Mouse (Mus musculus): ENCODE measurements around the gene Plxna2. TPM values are rescaled to one million over a fixed set of nuclear protein-coding genes. Genes with fewer than 3 reads are reported as not detected.
A peak's percentile ranks its signal among the peaks of the same experiment; 100 is the strongest.

Plxna2 gene
- polyA plus RNA-seq, 1 experiment from 2014 or later: 7.7 TPM

- no peaks in the 10 kb centered on the region for H3K27me3 ChIP-seq (ENCODE audit: control insufficient read depth, insufficient read depth, low read length)
- H3K9me3 ChIP-seq (ENCODE audit: control insufficient read depth, low read depth, low read length): no peaks in the 10 kb centered on the region
- peaks cover 4% of the 10 kb centered on the region; the same call in 1 of the 2 replicates for H3K36me3 ChIP-seq (ENCODE audit: control insufficient read depth, insufficient read depth, low read length)
- no peak overlapping the region for H3K27ac ChIP-seq (ENCODE audit: low read length)
- no peak overlapping the region for H3K4me3 ChIP-seq (ENCODE audit: low read depth, low read length)
- H3K4me2 ChIP-seq (replicated peaks; ENCODE audit: low read depth, low read length): no peak overlapping the region
- no peak overlapping the region for H3K9ac ChIP-seq (replicated peaks; ENCODE audit: low read depth, low read length)
- 66% methylated on average over 5 of the region's 5 CpGs for WGBS
- no peak for ATAC-seq (ENCODE audit: insufficient number of reproducible peaks, insufficient read depth, low FRiP score, low read depth)
- no peaks in the 10 kb centered on the region for H3K4me1 ChIP-seq (ENCODE audit: control insufficient read depth, insufficient read depth, low read length)
Measured at GRCm38 (mm10) chr1:194762896-194763295, 144.9 kb downstream of the Plxna2 start.

GRCm38 (mm10) chr1:194764951-194765350, 146.9 kb downstream of the Plxna2 start:
- no peak for ATAC-seq (ENCODE audit: insufficient number of reproducible peaks, insufficient read depth, low FRiP score, low read depth)

GRCm38 (mm10) chr1:194768799-194769198, 150.8 kb downstream of the Plxna2 start:
- Histone ChIP-seq H3K4me3 (ENCODE audit: low read depth, low read length) (no peak overlapping the region), H3K36me3 (ENCODE audit: control insufficient read depth, insufficient read depth, low read length) (peaks cover 4% of the 10 kb centered on the region; the same call in 1 of the 2 replicates), H3K9ac (replicated peaks; ENCODE audit: low read depth, low read length) (no peak overlapping the region), H3K27me3 (ENCODE audit: control insufficient read depth, insufficient read depth, low read length) (no peaks in the 10 kb centered on the region), H3K9me3 (ENCODE audit: control insufficient read depth, low read depth, low read length) (no peaks in the 10 kb centered on the region), H3K4me2 (replicated peaks; ENCODE audit: low read depth, low read length) (no peak overlapping the region), H3K4me1 (ENCODE audit: control insufficient read depth, insufficient read depth, low read length) (no peaks in the 10 kb centered on the region), H3K27ac (ENCODE audit: low read length) (no peak overlapping the region)
- ATAC-seq (ENCODE audit: insufficient number of reproducible peaks, insufficient read depth, low FRiP score, low read depth): no peak
- 82% methylated on average over 1 of the region's 1 CpGs for WGBS

More at GRCm38 (mm10) chr1:194764951-194765350, 146.9 kb downstream of the Plxna2 start:
- H3K4me1 ChIP-seq (ENCODE audit: control insufficient read depth, insufficient read depth, low read length): no peaks in the 10 kb centered on the region
- H3K27ac ChIP-seq (ENCODE audit: low read length): no peak overlapping the region
- no peak overlapping the region for H3K9ac ChIP-seq (replicated peaks; ENCODE audit: low read depth, low read length)
- H3K36me3 ChIP-seq (ENCODE audit: control insufficient read depth, insufficient read depth, low read length): peaks cover 4% of the 10 kb centered on the region; the same call in 1 of the 2 replicates
- H3K4me2 ChIP-seq (replicated peaks; ENCODE audit: low read depth, low read length): no peak overlapping the region
- H3K4me3 ChIP-seq (ENCODE audit: low read depth, low read length): no peak overlapping the region
- no peaks in the 10 kb centered on the region for H3K9me3 ChIP-seq (ENCODE audit: control insufficient read depth, low read depth, low read length)
- no peaks in the 10 kb centered on the region for H3K27me3 ChIP-seq (ENCODE audit: control insufficient read depth, insufficient read depth, low read length)

- H3K27me3 ChIP-seq (ENCODE audit: control insufficient read depth, insufficient read depth, low read length): no peaks in the 10 kb centered on the region
- no peak overlapping the region for H3K27ac ChIP-seq (ENCODE audit: low read length)
- H3K4me3 ChIP-seq (ENCODE audit: low read depth, low read length): no peak overlapping the region
- peaks cover 4% of the 10 kb centered on the region; the same call in 1 of the 2 replicates for H3K36me3 ChIP-seq (ENCODE audit: control insufficient read depth, insufficient read depth, low read length)
- no peak overlapping the region for H3K9ac ChIP-seq (replicated peaks; ENCODE audit: low read depth, low read length)
- H3K9me3 ChIP-seq (ENCODE audit: control insufficient read depth, low read depth, low read length): no peaks in the 10 kb centered on the region
- no peaks in the 10 kb centered on the region for H3K4me1 ChIP-seq (ENCODE audit: control insufficient read depth, insufficient read depth, low read length)
- 59% methylated on average over 3 of the region's 3 CpGs for WGBS
- no peak overlapping the region for H3K4me2 ChIP-seq (replicated peaks; ENCODE audit: low read depth, low read length)
- no peak for ATAC-seq (ENCODE audit: insufficient number of reproducible peaks, insufficient read depth, low FRiP score, low read depth)
Measured at GRCm38 (mm10) chr1:194772053-194772452, 154.0 kb downstream of the Plxna2 start.

GRCm38 (mm10) chr1:194773899-194774298, 155.9 kb downstream of the Plxna2 start:
- Histone ChIP-seq H3K4me2 (replicated peaks; ENCODE audit: low read depth, low read length) (no peak overlapping the region), H3K4me1 (ENCODE audit: control insufficient read depth, insufficient read depth, low read length) (no peaks in the 10 kb centered on the region), H3K36me3 (ENCODE audit: control insufficient read depth, insufficient read depth, low read length) (no peaks in the 10 kb centered on the region), H3K4me3 (ENCODE audit: low read depth, low read length) (no peak overlapping the region), H3K27ac (ENCODE audit: low read length) (no peak overlapping the region), H3K9ac (replicated peaks; ENCODE audit: low read depth, low read length) (no peak overlapping the region), H3K27me3 (ENCODE audit: control insufficient read depth, insufficient read depth, low read length) (no peaks in the 10 kb centered on the region), H3K9me3 (ENCODE audit: control insufficient read depth, low read depth, low read length) (no peaks in the 10 kb centered on the region)
- no peak for ATAC-seq (ENCODE audit: insufficient number of reproducible peaks, insufficient read depth, low FRiP score, low read depth)
- WGBS: 46% methylated on average over 3 of the region's 3 CpGs

GRCm38 (mm10) chr1:194774350-194774749, 156.3 kb downstream of the Plxna2 start:
- H3K4me1 ChIP-seq (ENCODE audit: control insufficient read depth, insufficient read depth, low read length): no peaks in the 10 kb centered on the region
- no peaks in the 10 kb centered on the region for H3K9me3 ChIP-seq (ENCODE audit: control insufficient read depth, low read depth, low read length)
- H3K27me3 ChIP-seq (ENCODE audit: control insufficient read depth, insufficient read depth, low read length): no peaks in the 10 kb centered on the region
- no peak overlapping the region for H3K9ac ChIP-seq (replicated peaks; ENCODE audit: low read depth, low read length)
- H3K36me3 ChIP-seq (ENCODE audit: control insufficient read depth, insufficient read depth, low read length): no peaks in the 10 kb centered on the region
- no peak for ATAC-seq (ENCODE audit: insufficient number of reproducible peaks, insufficient read depth, low FRiP score, low read depth)
- H3K27ac ChIP-seq (ENCODE audit: low read length): no peak overlapping the region
- WGBS: 82% methylated on average over 2 of the region's 2 CpGs
- no peak overlapping the region for H3K4me2 ChIP-seq (replicated peaks; ENCODE audit: low read depth, low read length)
- H3K4me3 ChIP-seq (ENCODE audit: low read depth, low read length): no peak overlapping the region

GRCm38 (mm10) chr1:194774754-194775153, 156.7 kb downstream of the Plxna2 start:
- Histone ChIP-seq H3K27me3 (ENCODE audit: control insufficient read depth, insufficient read depth, low read length) (no peaks in the 10 kb centered on the region), H3K9me3 (ENCODE audit: control insufficient read depth, low read depth, low read length) (no peaks in the 10 kb centered on the region), H3K4me3 (ENCODE audit: low read depth, low read length) (no peak overlapping the region), H3K4me1 (ENCODE audit: control insufficient read depth, insufficient read depth, low read length) (no peaks in the 10 kb centered on the region), H3K27ac (ENCODE audit: low read length) (no peak overlapping the region), H3K36me3 (ENCODE audit: control insufficient read depth, insufficient read depth, low read length) (no peaks in the 10 kb centered on the region), H3K9ac (replicated peaks; ENCODE audit: low read depth, low read length) (no peak overlapping the region), H3K4me2 (replicated peaks; ENCODE audit: low read depth, low read length) (no peak overlapping the region)
- WGBS: 77% methylated on average over 1 of the region's 1 CpGs
- 0 out of 2 replicates have a peak, but pooled peaks have one; percentile 46 for ATAC-seq (ENCODE audit: insufficient number of reproducible peaks, insufficient read depth, low FRiP score, low read depth)

- Histone ChIP-seq H3K36me3 (ENCODE audit: control insufficient read depth, insufficient read depth, low read length) (no peaks in the 10 kb centered on the region), H3K4me1 (ENCODE audit: control insufficient read depth, insufficient read depth, low read length) (no peaks in the 10 kb centered on the region), H3K4me2 (replicated peaks; ENCODE audit: low read depth, low read length) (no peak overlapping the region), H3K27me3 (ENCODE audit: control insufficient read depth, insufficient read depth, low read length) (no peaks in the 10 kb centered on the region), H3K4me3 (ENCODE audit: low read depth, low read length) (no peak overlapping the region), H3K9me3 (ENCODE audit: control insufficient read depth, low read depth, low read length) (no peaks in the 10 kb centered on the region), H3K9ac (replicated peaks; ENCODE audit: low read depth, low read length) (no peak overlapping the region), H3K27ac (ENCODE audit: low read length) (no peak overlapping the region)
- ATAC-seq (ENCODE audit: insufficient number of reproducible peaks, insufficient read depth, low FRiP score, low read depth): no peak
Measured at GRCm38 (mm10) chr1:194775656-194776374, 157.8 kb downstream of the Plxna2 start.
